Mouse (Mus musculus): ENCODE data around the gene Lmbrd1.

DNA sequence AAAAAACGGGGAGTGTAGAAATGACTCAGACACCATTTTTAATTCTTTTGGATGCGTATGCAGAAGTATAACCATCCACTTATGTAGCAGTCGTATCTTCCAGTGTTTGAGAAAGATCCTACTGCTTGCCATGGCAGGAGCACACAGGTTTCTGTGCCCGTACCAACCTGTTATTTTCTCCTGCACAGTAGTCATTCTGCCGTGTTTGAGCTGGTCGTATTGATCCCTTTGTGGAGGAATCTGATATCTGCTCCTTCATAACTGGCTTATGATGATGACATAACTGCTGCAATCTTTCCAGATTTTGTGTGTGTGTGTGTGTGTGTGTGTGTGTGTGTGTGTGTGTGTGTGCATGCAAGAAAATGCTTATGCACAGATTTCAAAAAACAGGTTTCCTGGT is 25.4 kb downstream of the Lmbrd1 start:
- no peak for TF ChIP-seq POLR2A (IDR thresholded peaks at IDR 0.05; ENCODE audit: low read depth, low read length)
- TF ChIP-seq CTCF (IDR thresholded peaks at IDR 0.05; ENCODE audit: borderline replicate concordance, insufficient read depth, low read length): no peak

Data from embryonic fibroblast, embryonic 13.5 days (primary cell).